ENCODE assay signal across 8 mouse cellular contexts in genomic region chr15:77956404-77956901, GRCm38 (mm10). TPM values are rescaled to one million over a fixed set of nuclear protein-coding genes. Genes with fewer than 3 reads are reported as not detected.
DNase-seq lines count a peak whose midpoint lies in the region; ATAC-seq and TF ChIP-seq lines count a peak whose summit lies in the region.

Foxred2 (minus strand) TSS chr15:77956722.

- no peaks in the 10 kb centered on the region for H3K27me3 ChIP-seq in CH12.LX (replicated peaks)
- no peaks in the 10 kb centered on the region for H3K27me3 ChIP-seq in forebrain, embryonic 14.5 days (replicated peaks; ENCODE audit: control insufficient read depth, insufficient read depth, low read length)
- H3K27me3 ChIP-seq in neural tube, embryonic 15.5 days (replicated peaks) = no peaks in the 10 kb centered on the region

- H3K4me1 ChIP-seq in CH12.LX (ENCODE audit: control insufficient read depth in 1 of 2, insufficient read depth in 2 of 2) = peaks cover 0 to 3% of the 10 kb centered on the region in 2 experiments; a peak in 1 of 4 replicates
- peaks cover 11% of the 10 kb centered on the region for H3K4me1 ChIP-seq in forebrain, embryonic 14.5 days (ENCODE audit: control insufficient read depth, insufficient read depth, low read length)
- H3K4me1 ChIP-seq in lung, adult 2 months (ENCODE audit: control insufficient read depth, insufficient read depth, low read length) = no peaks in the 10 kb centered on the region; the same call in 1 of the 2 replicates
- peaks cover 48% of the 10 kb centered on the region for H3K4me1 ChIP-seq in neural tube, embryonic 15.5 days

- peaks cover 33 to 35% of the 10 kb centered on the region in 2 experiments for H3K36me3 ChIP-seq in CH12.LX (replicated peaks in 1 of 2; ENCODE audit: control insufficient read depth in 1 of 2, insufficient read depth in 1 of 2, low read length in 1 of 2)
- H3K36me3 ChIP-seq in forebrain, embryonic 14.5 days (ENCODE audit: control insufficient read depth, insufficient read depth, low read length) = peaks cover 54% of the 10 kb centered on the region
- H3K36me3 ChIP-seq in neural tube, embryonic 15.5 days = peaks cover 48% of the 10 kb centered on the region

- H3K9me3 ChIP-seq in CH12.LX (replicated peaks; ENCODE audit: low read length) = peaks cover 4% of the 10 kb centered on the region
- H3K9me3 ChIP-seq in forebrain, embryonic 14.5 days (replicated peaks; ENCODE audit: control insufficient read depth, low read length) = no peaks in the 10 kb centered on the region
- no peaks in the 10 kb centered on the region for H3K9me3 ChIP-seq in neural tube, embryonic 15.5 days (replicated peaks)

- no peak within 1 kb of the TSS for H3K4me2 ChIP-seq in CH12.LX (ENCODE audit: insufficient read depth, low read depth, poor library complexity, severe bottlenecking)
- peak within 1 kb of the TSS; percentile 82 for H3K4me2 ChIP-seq in forebrain, embryonic 14.5 days (ENCODE audit: low read length)
- peak within 1 kb of the TSS; percentile 92 for H3K4me2 ChIP-seq in neural tube, embryonic 15.5 days

- H3K79me2 ChIP-seq in CH12.LX (replicated peaks; ENCODE audit: control insufficient read depth, extremely low read depth, insufficient read depth, poor library complexity, severe bottlenecking) = no peaks in the 10 kb centered on the region

- TF ChIP-seq CTCF in CH12.LX (conservative IDR thresholded peaks at IDR 0.05 in 1 of 2, IDR thresholded peaks at IDR 0.05 in 1 of 2; ENCODE audit: low read depth in 2 of 2, low read length in 2 of 2) = no peak
- peak; percentile 7; the same call in 1 of the 2 replicates for TF ChIP-seq CTCF in lung, adult 2 months (IDR thresholded peaks at IDR 0.05; ENCODE audit: insufficient read depth, low read length)

- peak; percentile 96 for ATAC-seq in forebrain, embryonic 14.5 days
- ATAC-seq in neural tube, embryonic 15.5 days (ENCODE audit: low FRiP score) = peak; percentile 95

- TF ChIP-seq RAD21 in CH12.LX (IDR thresholded peaks at IDR 0.05; ENCODE audit: low read depth, low read length) = no peak

- TF ChIP-seq POLR2A in CH12.LX (IDR thresholded peaks at IDR 0.05; ENCODE audit: low read depth, low read length) = no peak
- no peak for TF ChIP-seq POLR2A in lung, adult 2 months (IDR thresholded peaks at IDR 0.05; ENCODE audit: borderline replicate concordance, extremely low read depth, low read depth, low read length)

- intact Hi-C loops in heart, postnatal 10 days (cut with DNase I) = no loop called here

- peak within 1 kb of the TSS in 1 of 3 experiments; percentile 22 for H3K4me3 ChIP-seq in CH12.LX (replicated peaks in 1 of 3; ENCODE audit: low read depth in 2 of 3, low read length in 2 of 3, poor library complexity in 1 of 3)
- H3K4me3 ChIP-seq in forebrain, embryonic 14.5 days (ENCODE audit: low read depth, low read length) = peak within 1 kb of the TSS; percentile 54
- peak within 1 kb of the TSS; percentile 67 for H3K4me3 ChIP-seq in lung, adult 2 months (replicated peaks; ENCODE audit: extremely low read depth, low read depth, low read length)
- peak within 1 kb of the TSS; percentile 55 for H3K4me3 ChIP-seq in neural tube, embryonic 15.5 days (replicated peaks)

- DNase-seq in CH12.LX (ENCODE audit: extremely low read depth) = no peak
- DNase-seq in cerebellum, adult 11 months = peak; percentile 92
- DNase-seq in forebrain, embryonic 14.5 days (ENCODE audit: low spot score) = peak; percentile 92
- peak; percentile 78 to 86 for DNase-seq in heart, postnatal 10 days
- peak; percentile 81 to 86 for DNase-seq in layer of hippocampus, adult 18-20 months (ENCODE audit: low spot score in 2 of 2)
- peak; percentile 62 for DNase-seq in lung, adult 2 months
- DNase-seq in thymus, adult 18-20 months = peak; percentile 80 to 81

- no peak within 1 kb of the TSS for H3K9ac ChIP-seq in CH12.LX (ENCODE audit: insufficient read depth, low read depth)
- peak within 1 kb of the TSS; percentile 66 for H3K9ac ChIP-seq in forebrain, embryonic 14.5 days (ENCODE audit: low read length)
- H3K9ac ChIP-seq in neural tube, embryonic 15.5 days (replicated peaks) = peak within 1 kb of the TSS; percentile 72

- in situ Hi-C loops in CH12.LX (cut with MboI; ENCODE audit: low pct_ligation_motif_present, low pct_unique_long_range_greater_than_20kb, low sequenced_read_pairs) = loop anchor here (25.0 kb wide), 1 partner anchor 581 kb away; the partner anchor contains the start of genes C1qtnf6 and Sstr3

- TF ChIP-seq EP300 in CH12.LX (IDR thresholded peaks at IDR 0.05; ENCODE audit: low read length) = no peak

- dilution Hi-C loops in CH12.LX (cut with MboI; ENCODE audit: extremely low pct_ligation_motif_present, extremely low pct_unique_long_range_greater_than_20kb, low sequenced_read_pairs) = no loop called here

- WGBS in forebrain, embryonic 14.5 days = under 1% methylated on average over 39 of the region's 39 CpGs
- WGBS in lung, adult 2 months = under 1% methylated on average over 39 of the region's 39 CpGs
- under 1% methylated on average over 39 of the region's 39 CpGs for WGBS in neural tube, embryonic 15.5 days

- no peak within 1 kb of the TSS for H3K27ac ChIP-seq in CH12.LX (ENCODE audit: insufficient read depth, low read depth)
- peak within 1 kb of the TSS; percentile 59 for H3K27ac ChIP-seq in forebrain, embryonic 14.5 days (ENCODE audit: low read depth, low read length)
- H3K27ac ChIP-seq in neural tube, embryonic 15.5 days (replicated peaks) = peak within 1 kb of the TSS; percentile 74

TF ChIP-seq in CH12.LX, 34 proteins besides CTCF, POLR2A, EP300 and RAD21:
- TF ChIP-seq TCF12 (IDR thresholded peaks at IDR 0.05; ENCODE audit: low read depth, low read length) (no peak), POLR2AphosphoS2 (IDR thresholded peaks at IDR 0.05; ENCODE audit: low read depth, low read length) (no peak), ZC3H11A (IDR thresholded peaks at IDR 0.05; ENCODE audit: low read depth, low read length) (no peak), MAZ (IDR thresholded peaks at IDR 0.05; ENCODE audit: low read depth, low read length) (no peak), IRF4 (IDR thresholded peaks at IDR 0.05; ENCODE audit: low read depth, low read length) (no peak), ZKSCAN1 (IDR thresholded peaks at IDR 0.05; ENCODE audit: borderline replicate concordance, low read depth, low read length) (no peak), ETS1 (conservative IDR thresholded peaks at IDR 0.05; ENCODE audit: low read depth, low read length) (no peak), MXI1 (IDR thresholded peaks at IDR 0.05; ENCODE audit: low read depth, low read length) (no peak), ELF1 (IDR thresholded peaks at IDR 0.05; ENCODE audit: low read depth, low read length) (no peak), BHLHE40 (IDR thresholded peaks at IDR 0.05; ENCODE audit: low read depth, low read length) (peak; percentile 68), MAX (IDR thresholded peaks at IDR 0.05; ENCODE audit: low read length) (peak; percentile 53; the same call in 1 of the 2 replicates), NRF1 (IDR thresholded peaks at IDR 0.05; ENCODE audit: low read depth, low read length) (no peak), CHD2 (IDR thresholded peaks at IDR 0.05; ENCODE audit: low read length) (no peak), GABPA (IDR thresholded peaks at IDR 0.05; ENCODE audit: insufficient replicate concordance, low read depth, low read length) (no peak), USF1 (IDR thresholded peaks at IDR 0.05; ENCODE audit: low read depth, low read length) (peak; percentile 49)

RNA-seq across cellular contexts. Expression of gene Foxred2, which starts in this region (rescaled TPM):
- 0.17 and 0.59 TPM in 2 replicates for total RNA-seq in CH12.LX (2012; rRNA removed)
- 0.39 and 0.41 TPM in 2 replicates for total RNA-seq in CH12.LX (2014; rRNA removed)
- 0.18 and 0.43 TPM in 2 replicates for polyA plus RNA-seq in CH12.LX (2012; ENCODE audit: insufficient read length, low read depth)
- 12.3 and 12.8 TPM in 2 replicates for polyA plus RNA-seq in forebrain, embryonic 14.5 days (2014; fragmentation: Nextera tagmentation; extraction: Ambion mirVana)
- total RNA-seq in heart, postnatal 10 days (2021) = under 1 TPM; 0.20 to 0.38 TPM
- total RNA-seq in layer of hippocampus, adult 18-20 months (2021) = 1 to 10 TPM; 9.6 to 9.8 TPM
- polyA plus RNA-seq in lung, adult 2 months (2012; rRNA removed) = 1.8 and 2.4 TPM in 2 replicates
- polyA plus RNA-seq in neural tube, embryonic 15.5 days (2015; fragmentation: Nextera tagmentation; extraction: Ambion mirVana) = 8.4 and 9.3 TPM in 2 replicates

Comparison
In these comparisons a context has a peak if more than half of its experiments do, and no peak if none do; other contexts are left out.
1. RNA of gene Foxred2 (total RNA-seq): 9.6 to 9.8 TPM in layer of hippocampus, adult 18-20 months; 0.17 to 0.59 TPM in CH12.LX and 0.20 to 0.38 TPM in heart, postnatal 10 days; every median in the first group is over 4 times any median in the second.
2. Peak in DNase-seq in heart, postnatal 10 days; RNA of the gene not detected or under 1 TPM.